Mouse (Mus musculus) granulocyte monocyte progenitor cell, adult 5-6 weeks (primary cell): ENCODE measurements around the gene Lmln. TPM values are rescaled to one million over a fixed set of nuclear protein-coding genes. Genes with fewer than 3 reads are reported as not detected.
"Not testable (repeated sequence)": the region's sequence is repeated elsewhere in the genome, so short reads cannot be mapped to it uniquely, and the experiment has no call there.

ENCODE experiments used
- ATAC-seq: replicated peaks from 2 replicates; pipeline ENCODE4 v1.8.0; 2016; ENCODE audit warnings: mild to moderate bottlenecking, moderate TSS enrichment, inconsistent platforms; ENCODE audit not compliant: poor library complexity, severe bottlenecking
- total RNA-seq, 2 experiments: library from RNA; stranded (forward) in 1 of 2; stranded (reverse) in 1 of 2; fragments of 200-712, 200-1000 nt in 1 of 2; fragments of >200 nt in 1 of 2; fragmentation: Nextera tagmentation in 1 of 2; gene quantifications; 2 replicates each; pipeline ENCODE4 v1.2.3; 2014 to 2017

Gene Lmln
- total RNA-seq, 2 experiments from 2014 or later, result 3.3 to 3.6 TPM

DNA sequence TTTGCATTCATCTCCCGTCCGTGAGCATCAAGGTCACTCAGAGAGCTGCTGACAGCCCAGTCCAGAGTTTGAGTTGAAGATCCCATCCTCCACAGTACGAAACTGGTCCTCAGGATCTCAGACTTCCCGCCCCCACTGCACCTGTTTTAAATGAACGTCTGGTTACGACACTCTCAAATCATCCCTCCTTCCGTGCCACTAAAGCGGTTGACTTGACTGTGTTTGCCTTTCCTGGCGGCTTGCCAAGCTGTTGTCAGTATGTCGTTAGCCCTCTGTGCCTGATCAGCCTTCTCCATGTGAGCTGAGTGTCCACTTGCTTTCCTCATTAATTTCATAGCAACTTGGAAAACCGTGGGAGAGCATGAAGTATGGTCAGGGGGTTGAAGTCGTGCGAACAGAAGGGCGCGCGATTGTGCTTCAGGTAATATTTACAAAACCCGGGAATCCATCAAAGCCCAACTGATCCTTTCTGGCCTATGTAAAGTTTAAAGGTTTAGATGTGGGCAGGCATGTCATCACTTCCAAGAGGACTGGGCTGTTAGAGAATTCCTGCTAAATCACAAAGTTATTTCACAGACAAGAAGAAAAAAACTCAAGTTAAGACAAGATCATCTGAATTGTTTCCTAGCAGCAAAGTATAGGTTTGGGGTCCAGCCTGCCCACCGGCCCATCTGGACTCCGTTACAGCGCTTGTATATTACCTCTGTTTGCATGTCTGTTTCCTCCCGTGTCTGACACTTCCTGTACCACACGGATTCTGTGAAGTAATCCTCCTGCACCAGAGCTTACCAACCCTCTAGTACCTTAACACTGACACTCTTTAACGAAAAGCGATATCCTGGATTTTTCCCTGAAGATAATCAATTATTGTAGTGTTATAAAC lies 61.9 kb downstream of the Lmln start:
- peak; percentile 71 for ATAC-seq

DNA sequence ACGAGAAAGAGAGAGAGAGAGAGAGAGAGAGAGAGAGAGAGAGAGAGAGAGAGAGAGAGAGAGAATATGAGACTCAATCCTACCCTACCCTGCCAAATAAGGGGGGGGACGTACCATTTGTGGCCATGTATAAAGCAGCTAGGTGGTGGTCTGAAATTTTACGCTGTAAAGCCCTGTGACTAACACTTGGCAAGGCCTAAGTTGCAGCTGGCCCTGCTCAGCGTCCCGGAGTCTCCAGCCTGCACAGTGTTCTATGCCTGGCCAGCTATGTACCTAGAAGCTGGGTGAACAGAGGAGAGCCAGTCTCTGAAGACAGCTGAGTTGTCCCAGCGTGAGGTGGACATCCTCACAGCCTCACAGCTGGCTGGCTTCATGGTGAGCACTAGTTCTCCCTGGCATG lies 64.7 kb downstream of the Lmln start:
- no peak for ATAC-seq

DNA sequence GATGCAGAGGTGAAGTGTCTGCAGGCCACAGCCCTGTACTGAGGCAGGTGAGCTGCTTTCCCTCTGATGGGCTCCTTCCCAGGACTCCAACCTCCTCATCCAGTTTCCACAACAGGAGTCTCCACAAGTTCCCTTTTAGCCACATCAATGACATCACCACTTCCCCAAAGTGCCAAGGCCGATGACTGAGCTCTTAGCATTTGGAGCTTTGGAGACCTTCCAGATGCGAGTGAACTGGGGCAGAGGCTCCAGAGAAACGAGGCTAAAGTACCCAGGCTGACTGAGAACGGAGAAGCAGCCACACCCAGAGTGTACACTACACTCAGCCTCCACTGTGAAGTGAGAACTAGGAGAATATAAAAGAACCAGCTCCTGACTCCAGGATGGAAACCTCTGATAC lies 68.4 kb downstream of the Lmln start:
- peak; percentile 87 for ATAC-seq

DNA sequence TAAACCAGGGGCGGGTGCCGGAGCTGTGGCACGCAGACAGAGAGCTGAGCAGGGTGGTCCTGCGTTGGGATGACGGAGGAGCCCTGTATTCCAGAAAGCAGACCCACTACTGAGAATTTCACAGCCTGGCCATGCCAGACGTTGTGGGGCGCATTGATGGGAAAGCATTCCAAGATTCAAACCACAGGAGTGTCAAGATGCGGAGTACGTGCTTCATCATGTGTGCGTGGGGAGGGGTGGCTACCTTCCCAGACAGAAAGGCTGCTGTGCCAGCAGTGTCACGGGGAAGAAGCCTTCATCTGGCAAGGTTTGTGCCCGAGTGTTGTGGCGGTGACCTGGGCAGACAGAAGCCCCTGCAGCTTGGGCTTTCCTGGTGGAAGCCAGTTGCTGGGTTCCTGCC lies 70.9 kb downstream of the Lmln start:
- no peak for ATAC-seq

DNA sequence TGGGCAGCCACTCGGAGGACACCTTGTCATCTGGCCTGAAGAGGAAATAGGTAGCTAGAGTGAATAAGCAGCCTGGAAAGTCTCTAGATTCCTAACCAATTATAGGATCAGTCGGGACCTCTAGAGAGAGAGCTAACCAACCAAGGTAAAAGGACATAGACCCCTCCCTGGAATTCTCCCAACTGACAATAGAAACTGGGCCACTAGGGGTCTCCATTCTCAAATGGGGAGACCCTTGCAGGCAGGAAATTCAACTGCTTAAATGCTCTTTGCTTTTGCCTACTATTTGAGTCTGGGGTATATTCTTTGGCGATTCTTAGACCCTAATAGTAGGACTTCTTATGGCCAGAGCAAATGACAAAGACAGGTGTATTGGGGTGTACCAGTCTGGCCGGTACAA lies 72.8 kb downstream of the Lmln start:
- ATAC-seq, result peak; percentile 30

DNA sequence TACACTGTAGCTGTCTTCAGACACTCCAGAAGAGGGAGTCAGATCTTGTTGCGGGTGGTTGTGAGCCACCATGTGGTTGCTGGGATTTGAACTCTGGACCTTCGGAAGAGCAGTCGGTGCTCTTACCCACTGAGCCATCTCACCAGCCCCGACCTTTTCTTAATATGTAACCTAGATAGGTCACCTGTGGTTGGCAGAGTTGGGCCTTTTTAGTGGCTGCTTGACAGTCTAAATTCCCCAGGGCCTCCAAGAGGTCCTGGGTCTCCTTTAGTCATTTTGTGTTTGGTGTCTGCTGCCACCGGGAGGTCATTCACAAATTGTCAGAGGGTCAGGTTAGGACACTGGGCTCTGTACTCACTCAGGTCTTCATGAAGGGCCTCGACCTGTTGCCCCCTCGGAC lies 76.7 kb downstream of the Lmln start:
- not testable (repeated sequence) for ATAC-seq

DNA sequence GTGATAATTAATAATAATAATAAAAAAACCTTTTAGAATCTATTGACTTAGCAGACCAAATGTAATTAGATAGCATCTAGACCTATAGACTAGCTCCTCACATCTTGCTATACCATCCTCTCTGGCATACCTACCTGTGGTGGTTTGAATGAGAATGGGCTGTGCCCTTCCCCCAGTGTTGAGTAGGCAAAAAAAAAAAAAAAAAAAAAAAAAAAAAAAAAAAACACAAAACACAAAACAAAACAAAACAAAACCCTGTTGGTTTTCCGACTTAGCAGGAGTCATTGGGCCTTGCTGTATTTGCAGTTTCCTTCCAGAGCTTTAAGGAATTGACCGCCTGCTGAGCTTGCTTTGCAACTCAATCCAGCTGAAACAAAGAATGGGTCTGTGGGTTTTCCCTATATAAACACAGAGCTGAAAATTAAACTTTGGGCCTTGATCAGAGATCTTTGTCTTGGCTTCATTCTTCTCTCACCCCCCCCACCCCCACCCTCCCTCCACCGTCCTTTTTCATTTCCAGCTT lies 79.5 kb downstream of the Lmln start:
- no peak for ATAC-seq

DNA sequence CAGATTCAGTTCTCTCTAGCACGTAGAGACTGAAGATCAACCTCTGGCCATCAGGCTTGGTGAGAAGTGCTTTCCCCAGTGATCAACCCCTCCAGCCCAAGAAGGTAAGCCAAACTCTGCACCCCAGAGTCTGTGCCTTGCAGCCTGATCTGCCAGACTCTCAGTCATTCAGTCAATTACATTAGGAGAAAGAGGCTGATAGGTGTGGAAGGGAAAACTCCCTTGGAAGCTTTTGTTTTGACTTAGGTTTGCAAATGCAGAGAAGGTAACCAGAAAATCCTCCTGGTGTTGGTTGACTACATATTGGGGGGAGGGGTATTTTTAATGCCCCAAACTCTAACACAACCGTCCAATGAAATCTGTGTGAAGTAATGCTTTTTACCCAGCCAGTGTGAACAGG lies 81.1 kb downstream of the Lmln start:
- ATAC-seq, result no peak

DNA sequence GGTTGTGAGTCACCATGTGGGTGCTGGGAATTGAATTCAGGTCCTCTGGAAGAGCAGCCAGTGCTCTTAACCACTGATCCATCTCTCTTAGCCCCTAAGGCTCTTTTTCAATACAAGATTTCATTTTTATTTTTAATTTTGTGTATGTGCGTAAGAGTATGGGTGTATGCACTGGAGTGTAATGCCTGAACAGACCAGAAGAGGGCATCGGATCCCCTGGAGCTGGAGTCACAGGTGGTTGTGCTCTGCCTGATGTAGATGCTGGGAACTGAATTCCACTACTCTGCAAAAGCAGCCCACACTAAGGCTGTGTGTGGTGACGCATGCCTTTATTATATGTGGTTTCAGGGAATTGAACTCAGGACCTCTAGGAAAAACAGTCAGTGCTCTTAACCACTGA lies 83.9 kb downstream of the Lmln start:
- ATAC-seq, result no peak

DNA sequence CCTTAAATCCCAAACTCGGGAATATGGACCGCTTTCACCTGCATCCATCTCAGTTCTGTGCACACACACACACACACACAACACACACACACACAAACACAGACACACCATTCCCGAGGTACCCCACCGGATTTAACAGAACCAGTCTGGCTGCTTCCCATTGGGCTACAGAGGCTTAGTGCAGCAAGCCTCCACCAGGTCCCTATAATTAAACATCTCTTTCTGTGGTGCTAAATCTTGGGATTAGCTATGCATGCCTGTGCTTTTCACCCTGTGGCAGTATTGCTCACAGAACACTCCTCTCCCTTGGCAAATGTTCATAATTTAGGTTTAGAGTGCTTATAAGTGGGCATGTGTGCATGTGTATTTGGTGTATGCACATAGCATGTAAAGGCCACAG lies 85.8 kb downstream of the Lmln start:
- no peak for ATAC-seq

DNA sequence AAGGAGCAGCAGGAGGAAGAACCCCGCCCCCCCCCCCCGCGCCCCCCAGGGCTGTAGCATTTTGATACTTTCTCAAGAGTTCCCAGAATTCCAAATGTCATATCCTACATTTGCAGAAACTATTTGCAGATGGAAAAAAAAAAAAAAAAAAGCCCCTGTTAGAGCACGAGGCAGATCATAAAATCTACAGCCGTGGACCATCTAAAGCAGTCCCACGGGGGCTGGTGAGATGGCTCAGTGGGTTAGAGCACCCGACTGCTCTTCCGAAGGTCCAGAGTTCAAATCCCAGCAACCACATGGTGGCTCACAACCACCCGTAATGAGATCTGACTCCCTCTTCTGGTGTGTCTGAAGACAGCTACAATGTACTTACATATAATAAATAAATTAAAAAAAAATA lies 88.6 kb downstream of the Lmln start:
- not testable (repeated sequence) for ATAC-seq

DNA sequence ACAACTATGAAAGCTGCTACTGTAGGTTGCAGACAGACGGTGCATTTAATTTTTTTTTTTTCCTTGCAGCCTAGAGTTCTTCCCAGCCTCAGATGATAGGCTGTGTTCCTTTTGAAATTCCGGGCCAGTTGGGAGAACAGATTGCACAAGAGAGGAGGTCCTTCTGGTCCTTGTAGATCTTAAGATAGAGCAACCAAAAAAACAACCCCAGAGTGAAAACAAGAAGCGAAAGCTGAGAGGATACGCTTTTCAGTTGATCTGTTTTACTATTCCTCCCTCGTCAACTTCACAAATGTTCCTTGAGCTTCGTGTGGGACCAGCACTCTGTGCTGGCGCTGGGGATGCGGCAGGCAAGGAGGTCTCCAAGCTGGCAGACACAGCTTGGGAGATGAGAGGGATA lies 89.2 kb downstream of the Lmln start:
- peak; percentile 61 for ATAC-seq

DNA sequence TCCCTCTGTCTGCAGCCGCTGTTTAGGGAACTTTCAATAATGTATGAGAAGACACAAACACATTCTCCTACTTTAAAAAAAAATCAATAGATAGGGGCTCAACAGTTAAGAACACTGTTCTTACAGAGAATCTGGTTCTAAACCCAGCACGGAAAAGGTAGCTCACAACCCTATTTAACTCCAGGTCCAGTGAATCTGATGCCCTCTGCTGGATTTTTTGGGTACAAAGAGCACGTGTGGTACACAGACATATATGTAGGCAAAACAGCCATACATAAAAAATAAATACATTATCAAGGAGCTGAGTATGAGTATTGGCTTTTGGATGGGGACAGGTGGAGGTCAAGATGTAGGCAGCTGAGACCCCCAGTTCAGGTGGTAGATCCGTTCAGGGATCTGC lies 92.7 kb downstream of the Lmln start:
- no peak for ATAC-seq

DNA sequence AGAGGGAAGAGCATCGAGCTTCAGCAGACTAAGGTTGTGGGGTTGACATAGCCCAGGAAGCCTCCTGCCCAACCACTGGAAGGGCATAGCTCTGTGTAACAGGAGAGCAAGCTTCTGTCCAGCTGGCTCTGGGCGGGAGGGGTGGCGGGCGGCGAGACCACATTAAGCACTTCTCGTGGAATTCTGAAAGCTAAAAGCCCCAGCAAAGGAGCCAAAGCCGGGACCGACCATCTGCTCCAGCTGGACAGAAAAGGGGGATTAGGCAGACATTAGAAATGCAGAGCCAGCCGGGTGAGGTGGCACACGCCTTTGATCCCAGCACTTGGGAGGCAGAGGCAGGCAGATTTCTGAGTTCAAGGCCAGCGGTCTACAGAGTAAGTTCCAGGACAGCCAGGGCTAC lies 95.7 kb downstream of the Lmln start:
- ATAC-seq, result no peak

DNA sequence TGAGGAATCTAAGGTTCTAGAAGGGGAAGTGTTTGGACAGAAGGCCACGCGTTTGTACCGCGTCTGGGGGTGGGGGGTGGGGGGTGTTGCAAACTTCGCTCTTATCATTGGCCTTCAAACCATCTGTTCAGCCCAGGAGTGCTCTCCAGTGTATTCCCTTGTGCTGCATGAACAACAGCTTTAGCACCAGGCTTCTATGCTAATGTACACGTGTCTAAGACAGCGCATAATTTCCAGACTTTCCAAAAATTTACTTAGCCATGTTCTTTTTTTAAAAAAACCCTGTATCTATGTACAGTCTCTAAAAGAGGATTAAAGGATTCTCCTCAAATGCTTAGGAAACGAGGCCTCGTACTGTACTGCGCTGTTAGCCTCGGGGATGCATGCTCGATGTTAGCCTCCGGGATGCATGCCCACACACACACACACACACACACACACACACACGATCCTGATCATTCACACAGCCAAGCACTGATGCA lies 96.3 kb downstream of the Lmln start:
- peak; percentile 82 for ATAC-seq

DNA sequence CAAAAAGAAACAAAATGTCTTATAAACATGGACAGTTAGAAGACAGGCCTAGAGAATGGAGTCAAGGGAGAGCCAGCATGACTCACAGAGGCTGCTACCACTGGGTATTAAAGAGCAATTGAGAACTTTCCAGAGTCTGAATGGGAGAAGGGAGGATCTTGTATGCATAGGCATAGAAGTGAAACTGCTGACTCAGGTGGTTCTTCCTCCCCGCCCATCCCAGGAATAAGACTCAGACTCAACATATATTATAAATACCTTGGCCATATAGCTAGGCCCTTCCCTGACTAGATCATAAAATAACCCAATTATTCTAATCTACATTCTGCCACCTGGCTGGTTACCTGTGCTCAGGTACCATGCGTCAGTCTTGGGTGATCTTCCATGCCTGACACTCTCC lies 97.0 kb downstream of the Lmln start:
- ATAC-seq, result no peak

DNA sequence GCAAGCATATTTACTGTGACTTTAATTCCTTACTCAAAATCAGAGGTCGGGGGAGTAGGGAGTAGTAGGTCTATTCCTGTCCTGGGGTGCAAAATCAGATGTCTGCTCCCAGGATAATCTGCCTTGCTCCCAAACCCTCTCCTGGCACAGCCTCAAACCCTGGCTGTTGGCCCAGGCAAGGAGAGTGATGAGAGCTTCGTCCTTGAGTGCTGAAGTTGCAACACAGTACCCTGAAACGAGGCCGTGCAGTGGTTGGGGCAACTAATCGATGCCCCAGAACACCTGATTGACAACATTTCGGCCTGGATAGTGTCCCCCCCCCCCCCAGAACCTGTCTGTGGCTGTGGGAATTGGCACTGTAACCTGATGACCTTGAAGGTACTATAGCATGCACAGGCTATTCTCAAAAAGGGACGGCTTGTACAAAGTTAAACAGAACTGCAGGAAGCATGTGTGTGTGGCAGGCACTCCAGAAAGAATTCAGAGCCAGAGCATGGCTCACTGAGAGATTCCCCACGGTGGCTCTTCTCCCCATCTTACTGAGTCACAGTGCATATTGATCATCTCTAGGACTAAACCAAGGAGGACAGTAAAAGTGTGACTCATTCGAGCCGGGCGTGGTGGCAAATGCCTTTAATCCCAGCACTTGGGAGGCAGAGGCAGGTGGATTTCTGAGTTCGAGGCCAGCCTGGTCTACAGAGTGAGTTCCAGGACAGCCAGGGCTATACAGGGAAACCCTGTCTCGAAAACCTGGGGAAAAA lies 101.2 kb downstream of the Lmln start:
- no peak for ATAC-seq

DNA sequence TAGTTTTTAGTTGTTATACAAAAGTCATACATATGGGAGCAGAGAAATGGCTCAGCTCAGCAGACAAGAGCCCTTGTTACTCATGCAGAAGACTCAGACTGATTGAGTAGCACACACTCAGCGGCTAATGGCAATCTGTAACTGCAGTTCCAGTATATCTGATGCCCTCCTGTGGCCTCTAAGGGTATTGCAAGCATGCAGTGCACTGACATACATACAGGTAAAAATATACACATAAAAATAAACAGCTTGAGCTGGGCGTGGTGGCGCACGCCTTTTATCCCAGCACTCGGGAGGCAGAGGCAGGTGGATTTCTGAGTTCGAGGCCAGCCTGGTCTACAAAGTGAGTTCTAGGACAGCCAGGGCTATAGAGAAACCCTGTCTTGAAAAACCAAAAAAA lies 104.0 kb downstream of the Lmln start:
- peak; percentile 77 for ATAC-seq

DNA sequence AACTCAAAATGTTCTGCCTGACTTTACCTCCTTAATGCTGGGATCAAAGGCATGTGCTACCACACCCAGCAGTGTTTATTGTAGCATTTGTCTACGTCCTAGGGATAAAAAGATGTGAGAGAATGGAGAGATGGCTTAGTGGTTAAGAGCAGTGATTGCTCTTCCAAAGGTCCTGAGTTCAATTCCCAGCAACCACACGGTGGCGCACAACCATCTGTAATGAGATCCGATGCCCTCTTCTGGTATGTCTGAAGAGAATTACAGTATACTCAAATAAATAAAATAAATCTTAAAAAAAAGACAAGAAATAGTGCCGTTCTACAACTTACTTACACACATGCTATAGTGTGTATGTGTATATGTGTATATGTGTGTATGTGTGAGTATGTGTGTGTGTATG lies 105.2 kb downstream of the Lmln start:
- ATAC-seq, result no peak

DNA sequence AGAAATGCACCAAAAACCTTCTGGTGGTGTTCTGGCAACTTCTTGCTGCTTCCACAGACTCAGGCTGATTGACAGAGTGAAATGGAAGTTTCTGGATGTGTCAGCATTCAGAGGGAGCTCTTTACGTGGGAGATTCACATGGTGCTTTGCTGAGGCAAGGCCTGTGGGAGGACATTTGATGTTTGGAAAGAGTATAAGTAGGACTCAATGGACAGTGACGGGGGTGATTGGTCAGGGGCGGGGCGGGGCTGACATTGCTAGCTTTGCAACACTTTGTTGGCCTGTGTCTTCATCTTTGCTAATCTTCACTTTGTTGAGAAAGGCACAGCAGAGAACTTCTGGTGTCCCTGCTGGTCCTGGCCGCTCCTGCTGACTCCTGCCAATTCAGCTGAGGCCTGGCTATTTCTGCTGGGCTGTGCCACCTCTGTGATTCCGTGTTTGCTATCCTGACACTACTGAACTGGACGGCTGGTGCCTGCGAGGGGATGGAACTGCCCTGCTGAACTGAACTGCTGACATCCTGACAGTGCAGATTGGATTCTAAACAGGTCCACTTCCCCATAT lies 107.2 kb downstream of the Lmln start:
- ATAC-seq, result 0 out of 2 replicates have a peak, but pooled peaks have one; percentile 20
